Mouse (Mus musculus) layer of hippocampus, adult 9-10 months (tissue): ENCODE data around the gene Gm8265.
"Not testable (repeated sequence)": the region's sequence is repeated elsewhere in the genome, so short reads cannot be mapped to it uniquely, and the experiment has no call there.

Experiments used
- DNase-seq: peaks from one replicate; pipeline ENCODE4 v3.0.0; 2022; ENCODE audit warnings: low spot score

The Gm8265 gene

GRCm38 (mm10) chr14:5632928-5633327 is at the start of gene Gm8265:
Gene Gm8265, minus strand, starts transcription at chr14:5633028.
- DNase-seq = not testable (repeated sequence)
